Mouse (Mus musculus) cerebellum, adult 8-10 months (tissue): ENCODE measurements around the gene Ppp1ca.
A peak's percentile ranks its signal among the peaks of the same experiment; 100 is the strongest.

ENCODE experiments used
- DNase-seq: peaks from one replicate; pipeline ENCODE4 v3.0.0; 2022

The Ppp1ca gene

DNA sequence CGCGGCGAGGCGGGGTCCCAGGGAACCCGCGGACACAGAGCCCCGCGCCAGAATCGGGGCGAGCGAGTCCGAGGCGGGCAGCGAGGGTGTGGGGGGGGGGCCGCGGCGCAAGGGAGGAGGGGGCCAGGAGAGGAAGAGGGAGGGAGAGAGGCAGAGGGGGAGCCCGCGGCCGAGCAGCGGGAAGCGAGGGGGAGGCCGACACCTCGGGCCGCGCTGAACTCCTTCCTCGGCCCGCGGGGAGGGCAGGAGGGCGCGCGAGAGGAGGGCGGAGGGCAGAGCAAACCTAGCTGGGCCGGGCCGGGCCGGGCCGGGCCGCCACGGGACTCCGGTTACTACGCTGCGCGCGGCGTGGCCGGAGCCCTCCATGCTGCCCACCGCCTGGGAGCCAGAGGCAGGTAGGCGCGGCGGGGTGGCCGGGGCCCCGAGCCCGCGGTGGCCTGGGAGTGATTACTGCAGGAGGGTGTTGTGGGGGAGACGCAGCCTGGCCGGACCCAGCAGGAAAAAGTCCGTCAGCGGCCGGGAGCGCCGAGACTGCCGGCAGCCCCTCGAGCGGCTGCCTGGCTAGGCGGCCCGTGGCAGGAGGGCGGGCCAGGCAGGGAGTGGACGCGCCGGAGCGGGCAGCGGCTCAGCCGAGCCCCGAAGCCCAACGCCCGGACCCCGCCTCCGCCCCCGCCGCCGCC, 23.0 kb downstream of the Ppp1ca start:
- DNase-seq: no peak

DNA sequence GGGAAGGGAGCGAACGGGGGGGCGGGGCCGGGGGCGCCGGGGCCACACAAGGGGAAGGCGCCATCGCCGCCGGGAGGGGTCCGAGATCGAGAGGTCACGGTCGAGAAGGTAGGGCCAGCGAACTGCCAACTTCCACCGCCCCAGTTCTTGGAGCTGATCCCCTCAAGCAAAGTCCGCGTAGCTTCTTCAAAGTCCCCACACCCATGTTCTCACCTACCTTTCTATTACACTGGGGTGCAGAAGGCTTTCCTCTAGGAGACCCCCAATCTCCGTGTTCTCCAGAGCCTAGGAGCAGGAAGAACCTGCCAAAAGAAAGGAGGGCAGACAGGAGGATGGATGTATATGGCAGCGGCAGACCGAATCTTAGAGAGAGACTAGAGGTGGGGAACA, 23.6 kb downstream of the Ppp1ca start:
- DNase-seq: no peak

DNA sequence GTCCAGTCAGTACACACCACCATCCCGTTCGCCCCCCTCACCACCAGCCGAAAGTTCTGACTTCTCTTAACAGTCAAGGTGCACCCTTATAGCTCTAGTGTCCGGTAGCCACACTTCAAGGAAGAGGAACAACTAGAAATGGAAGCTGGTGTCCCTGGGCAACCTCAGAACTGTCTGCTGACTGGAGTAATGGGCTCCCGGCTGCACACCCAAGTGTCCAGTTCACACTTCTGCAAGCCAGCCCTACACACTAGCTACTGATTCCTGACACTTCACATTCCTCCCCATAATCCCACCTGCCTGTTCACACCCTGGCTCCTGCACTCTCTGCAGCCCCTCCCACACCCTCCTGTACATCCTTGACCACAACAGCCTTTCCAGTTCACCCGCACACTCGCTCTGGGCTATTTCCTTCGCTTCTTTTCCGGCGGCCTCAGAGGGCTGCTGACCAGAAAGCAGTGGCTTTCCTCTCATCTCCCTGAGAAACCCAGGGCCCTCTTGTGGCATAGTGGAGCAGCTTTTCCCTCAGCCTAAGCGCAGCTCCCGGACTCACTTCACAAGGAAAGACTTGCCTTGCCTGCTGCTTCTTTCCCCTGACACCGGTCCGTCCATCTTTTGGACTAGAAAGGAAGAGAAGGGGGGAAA, 24.3 kb downstream of the Ppp1ca start:
- no peak for DNase-seq

DNA sequence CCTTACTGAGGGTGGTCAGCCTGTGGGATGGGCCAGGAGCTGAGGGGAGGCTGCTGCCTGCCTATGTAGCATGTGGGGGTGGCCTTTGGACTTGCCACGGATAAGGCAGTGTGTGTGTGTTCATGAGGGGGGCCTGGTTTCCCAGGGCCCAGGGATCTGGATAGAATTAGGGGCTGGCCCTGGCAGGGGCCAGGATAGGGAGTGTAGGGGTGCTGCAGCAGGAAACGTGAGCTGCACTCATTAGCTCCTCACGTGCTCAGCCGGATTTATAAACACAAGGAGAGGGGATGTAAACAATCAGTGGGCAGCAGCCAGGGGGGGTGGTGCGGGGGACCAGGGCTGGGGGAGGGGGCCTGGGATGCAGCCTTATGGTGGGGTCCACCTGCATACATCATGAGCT, 25.3 kb downstream of the Ppp1ca start:
- DNase-seq: no peak

DNA sequence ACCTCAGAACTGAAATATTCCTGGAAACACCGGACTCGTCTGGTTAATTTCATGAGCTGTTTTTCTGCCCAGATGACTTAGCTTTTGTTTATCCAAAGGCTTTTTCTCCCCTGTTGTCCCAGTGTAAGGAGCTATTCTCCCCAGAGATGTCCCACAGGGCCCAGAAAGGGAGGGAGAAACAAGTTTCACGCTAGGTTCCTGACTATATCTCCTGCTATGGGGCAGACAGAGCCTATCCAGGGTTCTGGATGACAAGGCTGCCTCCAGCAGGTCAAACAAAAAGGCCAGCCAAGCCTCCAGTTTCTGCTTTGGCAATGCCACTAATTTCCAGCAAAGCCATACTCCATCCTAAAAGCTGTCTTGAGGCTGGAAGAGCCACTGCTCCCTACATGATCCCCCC, 26.0 kb downstream of the Ppp1ca start:
- DNase-seq: no peak

DNA sequence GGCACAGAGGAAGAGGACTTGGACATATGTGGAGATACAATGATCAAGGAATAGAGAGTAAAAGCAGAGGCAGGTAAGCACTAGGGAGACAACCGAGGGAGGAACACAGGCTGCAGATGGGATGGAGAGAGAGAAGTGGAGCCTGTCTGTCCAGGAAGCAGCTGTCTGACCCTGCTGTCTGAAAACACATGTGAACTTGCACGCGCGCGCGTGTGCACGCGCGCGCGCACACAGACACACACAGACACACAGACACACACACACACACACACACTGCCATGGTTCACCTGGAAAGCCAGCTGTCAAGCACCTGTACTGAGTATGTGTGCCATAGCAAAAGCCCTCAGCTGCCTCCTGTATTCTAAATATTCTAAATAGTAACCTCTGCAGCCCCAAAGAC, 26.4 kb downstream of the Ppp1ca start:
- no peak for DNase-seq

DNA sequence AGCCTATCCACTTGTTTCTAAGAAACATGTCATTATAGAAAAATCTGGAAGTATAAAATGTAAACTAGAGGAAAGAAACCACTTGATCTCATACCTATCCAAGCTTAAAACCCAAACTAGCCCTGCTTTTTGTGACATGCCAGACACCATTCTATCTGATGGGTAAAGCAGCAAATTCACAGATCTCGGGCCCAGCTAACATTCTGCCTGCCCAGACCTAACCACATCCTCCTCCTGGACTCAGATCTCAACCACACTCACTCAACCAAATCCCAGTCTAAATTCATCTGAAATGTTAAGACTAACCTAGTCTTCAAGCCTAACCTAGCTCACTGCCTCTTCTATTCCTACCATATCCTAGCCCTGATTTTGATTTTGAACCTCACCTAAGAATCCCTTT, 26.9 kb downstream of the Ppp1ca start:
- DNase-seq: no peak

DNA sequence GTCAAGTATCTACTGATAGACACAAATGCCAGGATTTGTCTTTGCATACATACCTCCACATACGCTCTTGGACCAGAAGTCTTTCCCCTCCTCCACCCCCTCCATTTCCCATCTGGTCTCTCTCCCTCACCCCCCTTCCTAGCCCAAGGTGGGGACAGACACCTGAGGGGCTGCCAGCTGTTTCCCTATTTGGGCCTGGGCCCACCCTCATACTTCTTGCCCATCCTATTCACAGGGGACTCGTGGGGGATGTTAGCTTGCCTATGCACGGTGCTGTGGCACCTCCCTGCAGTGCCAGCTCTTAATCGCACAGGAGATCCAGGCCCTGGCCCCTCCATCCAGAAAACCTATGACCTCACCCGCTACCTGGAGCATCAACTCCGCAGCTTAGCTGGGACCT, 28.1 kb downstream of the Ppp1ca start:
- no peak for DNase-seq

DNA sequence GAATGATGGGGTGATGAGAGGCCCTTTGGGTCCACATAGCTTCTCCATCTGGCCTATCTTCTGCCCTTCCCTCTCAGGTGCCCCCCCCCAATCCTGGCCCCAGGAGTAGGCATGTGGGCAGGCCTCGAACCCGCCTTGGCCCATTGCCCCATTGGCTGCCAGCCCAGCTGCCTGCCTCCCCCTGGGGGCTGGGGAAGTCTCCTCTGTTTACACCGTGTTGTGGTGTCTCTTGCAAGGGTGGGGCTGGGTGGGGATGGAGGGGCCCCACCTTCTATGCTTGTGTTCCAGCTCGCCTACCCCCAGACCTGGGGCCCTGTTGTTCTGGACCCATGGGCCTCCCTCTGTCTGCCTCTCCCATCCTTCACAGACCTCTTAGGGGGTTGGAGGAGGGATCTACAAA, 28.6 kb downstream of the Ppp1ca start:
- DNase-seq: no peak

DNA sequence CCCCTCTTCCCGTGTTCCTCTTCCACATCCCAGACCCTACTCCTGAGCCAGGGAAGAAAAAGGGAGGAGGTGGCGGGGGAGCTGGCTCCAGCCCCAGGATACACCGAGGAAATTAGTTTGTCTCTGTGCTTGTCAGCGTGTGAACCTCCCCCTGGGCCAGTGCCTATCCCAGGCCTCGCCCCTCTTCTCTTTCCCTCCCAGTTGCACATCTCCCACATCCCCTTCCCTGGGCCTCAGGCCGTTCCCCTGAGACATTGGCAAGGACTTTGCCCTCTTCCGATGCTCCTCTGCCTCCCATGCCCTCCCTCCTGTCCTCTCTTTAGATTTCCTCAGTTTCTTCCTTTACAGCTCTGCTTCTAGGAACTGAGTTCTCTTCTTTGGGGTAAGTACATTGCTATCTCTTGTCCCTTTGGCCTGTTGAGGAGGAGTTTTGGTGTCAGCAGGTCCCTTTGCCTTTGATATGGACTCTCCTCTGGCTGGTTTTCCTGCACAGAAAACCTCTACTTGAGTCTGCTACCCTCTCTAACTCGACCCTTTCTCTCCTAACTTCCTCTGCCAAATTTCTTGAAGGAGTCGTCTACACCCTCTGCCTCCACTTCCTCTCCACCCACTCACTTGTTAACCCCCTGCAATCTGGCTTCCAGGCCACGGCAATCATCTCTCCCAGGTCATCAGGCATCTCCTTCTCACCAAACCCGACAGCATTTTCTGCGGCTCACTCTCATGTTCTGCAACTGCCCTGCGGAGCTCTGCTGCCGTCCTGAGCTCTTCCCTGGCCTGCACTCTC, 29.3 kb downstream of the Ppp1ca start:
- no peak for DNase-seq

DNA sequence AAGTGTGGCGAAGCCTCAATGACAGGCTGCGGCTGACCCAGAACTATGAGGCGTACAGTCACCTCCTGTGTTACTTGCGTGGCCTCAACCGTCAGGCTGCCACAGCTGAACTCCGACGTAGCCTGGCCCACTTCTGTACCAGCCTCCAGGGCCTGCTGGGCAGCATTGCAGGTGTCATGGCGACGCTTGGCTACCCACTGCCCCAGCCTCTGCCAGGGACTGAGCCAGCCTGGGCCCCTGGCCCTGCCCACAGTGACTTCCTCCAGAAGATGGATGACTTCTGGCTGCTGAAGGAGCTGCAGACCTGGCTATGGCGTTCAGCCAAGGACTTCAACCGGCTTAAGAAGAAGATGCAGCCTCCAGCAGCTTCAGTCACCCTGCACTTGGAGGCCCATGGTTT, 30.3 kb downstream of the Ppp1ca start:
- no peak for DNase-seq

DNA sequence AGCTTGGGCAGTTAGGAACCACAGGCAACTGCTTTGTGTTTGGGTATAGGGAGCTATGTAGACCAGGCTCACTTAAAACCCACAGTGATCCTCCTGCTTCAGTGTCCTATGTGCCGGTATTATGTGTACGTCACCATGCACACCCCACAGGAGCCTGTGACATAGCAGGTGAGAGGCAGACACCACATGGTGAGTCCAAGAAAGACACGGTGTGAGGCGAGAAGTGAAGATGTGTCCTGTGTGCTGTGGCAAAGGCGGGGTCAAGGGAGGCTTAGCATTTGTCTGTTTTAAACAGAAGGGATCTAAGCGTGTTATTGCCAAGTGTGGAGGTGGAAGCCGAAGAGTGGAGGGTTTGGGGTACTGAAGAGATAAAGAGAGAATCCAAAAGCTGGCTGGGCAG, 34.9 kb downstream of the Ppp1ca start:
- DNase-seq: no peak

DNA sequence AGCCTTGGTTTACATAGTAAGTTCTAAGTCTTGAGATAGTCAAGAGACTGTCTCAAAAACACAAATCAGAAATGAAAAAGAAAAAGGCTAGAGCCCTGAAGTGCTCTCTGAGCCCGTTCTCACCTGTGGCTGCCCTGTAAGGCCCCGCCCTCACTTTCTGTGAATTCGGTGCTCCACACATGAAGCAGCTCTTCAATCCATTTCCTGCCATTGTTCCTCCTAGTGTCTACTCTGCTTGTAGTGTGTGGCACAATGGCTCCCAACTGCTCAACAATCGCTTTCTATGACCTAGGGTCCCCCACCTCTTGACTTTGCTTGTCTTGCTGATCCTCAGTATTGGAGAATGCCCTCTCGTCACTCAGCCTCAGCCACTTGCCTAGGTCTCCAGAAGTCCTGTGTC, 35.6 kb downstream of the Ppp1ca start:
- DNase-seq: no peak

DNA sequence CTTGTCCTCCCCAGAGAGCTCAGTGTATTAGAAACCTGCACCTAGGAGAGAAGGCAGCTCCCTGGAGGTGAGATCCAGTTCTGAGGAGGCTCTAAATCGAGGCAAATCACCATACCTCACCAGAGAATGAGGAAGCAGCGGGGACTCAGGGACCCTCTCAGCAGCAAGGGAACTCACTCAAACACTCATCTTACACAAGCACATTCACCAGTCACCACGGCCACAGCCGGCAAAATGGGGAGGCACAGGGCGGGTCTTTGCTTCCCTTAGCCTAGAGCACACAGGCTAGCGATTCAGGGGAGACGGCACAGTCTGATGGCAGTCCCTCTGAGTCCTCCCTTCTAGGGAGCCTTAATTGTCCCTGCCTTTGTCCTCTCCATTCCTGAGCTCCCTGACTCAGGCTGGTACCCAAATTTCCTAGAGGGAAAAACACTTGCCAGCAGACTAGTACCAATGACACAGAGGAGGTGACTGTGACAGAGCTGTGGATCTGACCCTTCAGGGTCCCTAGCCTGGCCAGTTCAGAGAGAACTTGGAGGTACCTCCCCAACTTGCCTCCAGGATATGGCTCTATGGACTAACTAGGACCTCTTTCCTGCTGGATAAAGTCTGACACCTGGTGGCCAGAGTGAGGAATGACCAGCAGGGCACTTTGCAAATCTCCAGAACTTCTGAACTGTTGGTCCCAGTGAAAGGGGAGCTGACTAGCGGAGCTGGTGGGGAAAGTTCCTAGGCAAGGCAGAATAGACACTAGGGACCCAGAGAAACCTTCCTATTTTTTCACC, 36.2 kb downstream of the Ppp1ca start:
- peak; percentile 72 for DNase-seq

DNA sequence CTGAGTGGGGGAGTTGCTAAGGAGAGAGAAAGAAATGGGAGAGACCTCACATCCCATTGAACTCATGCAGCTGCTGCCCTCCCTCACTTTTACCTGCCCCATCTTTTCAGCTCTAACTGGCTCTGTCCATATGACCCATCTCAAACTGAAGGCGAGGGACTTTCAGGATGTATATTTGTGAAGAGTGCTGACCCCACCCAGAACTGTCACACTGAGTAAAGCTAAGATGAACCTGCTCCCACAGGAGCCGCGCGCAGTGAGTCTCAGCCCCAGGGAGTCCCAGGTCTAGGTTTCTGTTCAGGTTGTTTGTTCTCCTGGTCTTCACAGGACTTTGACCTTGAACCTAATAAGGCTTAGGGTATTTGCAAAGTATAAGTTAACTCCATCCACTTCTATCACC, 37.0 kb downstream of the Ppp1ca start:
- DNase-seq: no peak

DNA sequence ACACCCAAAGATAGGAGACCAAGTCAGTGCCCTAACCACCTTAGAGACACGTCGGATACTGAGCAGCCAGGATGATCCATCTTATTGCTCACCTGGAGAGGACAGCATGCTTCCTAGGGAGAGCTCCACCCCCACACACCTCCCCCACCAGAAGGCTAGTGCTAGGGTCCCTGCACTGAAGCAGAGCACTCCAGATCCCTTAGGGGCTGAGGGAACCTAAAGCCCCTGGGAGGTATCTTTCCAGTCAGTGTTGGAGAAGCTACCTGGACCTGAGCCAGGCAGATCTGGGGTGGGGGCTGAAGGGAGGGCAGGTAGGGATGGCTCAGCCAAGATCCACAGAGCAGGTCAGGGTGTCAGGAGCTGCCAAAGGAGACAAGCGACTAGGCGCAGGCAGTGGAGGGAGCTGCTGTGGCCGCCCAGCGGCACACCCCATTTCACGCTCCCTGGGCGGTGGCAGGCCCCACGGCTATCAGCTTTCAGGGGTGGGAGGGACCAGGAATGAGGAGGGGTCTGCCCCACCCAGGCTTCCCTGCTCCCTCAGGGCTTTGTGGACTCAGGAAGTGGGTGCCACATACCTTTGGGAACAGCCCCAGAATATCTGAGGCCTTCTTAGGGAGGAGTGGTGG, 37.7 kb downstream of the Ppp1ca start:
- no peak for DNase-seq

DNA sequence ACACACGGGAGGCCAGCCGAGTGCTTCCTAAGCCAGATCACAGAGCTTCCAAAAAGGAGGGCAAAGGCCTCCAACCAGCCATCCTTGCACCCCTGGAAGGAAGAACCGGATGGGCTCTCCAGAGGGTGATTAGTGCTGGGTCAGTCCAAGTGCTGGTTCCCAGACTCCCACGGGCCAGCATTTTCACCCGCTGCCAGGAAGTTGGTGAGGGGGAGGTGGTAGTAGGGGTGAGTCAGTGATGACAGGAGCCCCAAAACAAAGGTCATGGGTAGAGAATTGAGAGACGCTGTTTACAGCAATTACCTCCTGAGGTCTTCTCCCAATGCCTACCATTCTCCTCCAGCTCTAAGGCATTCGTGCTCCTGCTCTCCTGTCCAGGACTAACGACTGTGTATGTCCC, 38.5 kb downstream of the Ppp1ca start:
- DNase-seq: no peak

DNA sequence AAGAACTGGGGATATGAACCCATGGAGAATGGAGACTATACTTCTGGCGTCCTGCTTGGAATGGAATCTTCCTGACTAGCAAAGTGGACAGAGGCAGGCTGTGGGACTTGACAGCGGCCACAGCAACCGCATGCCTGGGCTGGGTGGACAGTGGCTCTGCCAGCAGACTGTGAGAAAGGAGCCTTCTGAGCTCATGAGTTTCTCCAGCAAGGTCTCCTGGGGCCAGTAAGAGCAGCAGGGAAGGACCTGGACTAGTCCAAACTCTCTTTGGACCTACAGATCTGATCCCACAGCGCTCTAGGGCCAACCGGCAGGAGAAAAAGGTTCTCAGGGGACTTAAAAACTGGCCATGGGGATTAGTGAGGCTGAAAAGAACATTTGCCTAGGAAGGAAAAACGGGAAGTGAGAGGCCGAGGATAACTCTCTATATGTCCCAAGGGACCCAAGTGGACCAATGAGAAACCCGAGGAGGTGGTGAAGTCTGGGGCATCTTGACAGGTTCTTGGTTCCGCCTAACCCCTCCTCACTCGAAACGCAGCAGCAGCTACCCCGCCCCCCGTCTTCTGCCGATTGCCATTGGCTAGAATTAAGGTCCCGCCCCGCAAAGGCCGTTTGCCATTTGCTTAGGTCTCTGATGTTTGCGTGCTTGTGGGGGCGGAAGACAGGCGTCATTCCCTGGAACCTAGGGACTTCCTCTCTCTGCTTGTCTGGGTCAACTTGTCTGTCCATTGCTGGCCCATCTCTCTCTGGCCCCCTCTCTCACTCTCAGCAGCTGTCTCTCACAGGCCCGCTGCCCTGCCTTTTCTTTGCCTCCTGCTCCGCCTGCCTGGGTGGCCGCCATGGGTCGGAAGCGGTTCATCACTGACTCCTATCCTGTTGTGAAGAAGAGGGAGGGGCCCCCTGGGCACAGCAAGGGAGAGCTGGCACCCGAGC, 39.7 kb downstream of the Ppp1ca start, which contains the start of gene Pold4:
TSS of gene Pold4 (plus strand) at position 647 of the 933 bp plus-strand sequence.
- DNase-seq: peak; percentile 98

DNA sequence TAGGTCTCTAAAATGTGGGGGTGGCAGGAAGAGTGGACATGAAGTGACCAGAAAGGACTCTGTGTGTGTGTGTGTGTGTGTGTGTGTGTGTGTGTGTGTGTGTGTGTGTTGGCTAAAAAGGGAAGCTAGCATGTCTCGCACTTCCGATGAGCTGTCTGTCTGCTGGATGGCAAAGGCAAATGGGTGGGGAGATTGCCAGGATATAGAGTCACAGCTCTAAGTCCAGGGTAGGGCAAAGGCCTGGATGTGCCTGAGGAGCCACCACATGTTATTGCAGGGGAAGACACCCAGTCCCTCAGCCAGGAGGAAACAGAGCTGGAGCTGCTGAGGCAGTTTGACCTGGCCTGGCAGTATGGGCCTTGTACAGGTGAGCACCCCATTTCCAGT, 40.3 kb downstream of the Ppp1ca start:
- DNase-seq: no peak

DNA sequence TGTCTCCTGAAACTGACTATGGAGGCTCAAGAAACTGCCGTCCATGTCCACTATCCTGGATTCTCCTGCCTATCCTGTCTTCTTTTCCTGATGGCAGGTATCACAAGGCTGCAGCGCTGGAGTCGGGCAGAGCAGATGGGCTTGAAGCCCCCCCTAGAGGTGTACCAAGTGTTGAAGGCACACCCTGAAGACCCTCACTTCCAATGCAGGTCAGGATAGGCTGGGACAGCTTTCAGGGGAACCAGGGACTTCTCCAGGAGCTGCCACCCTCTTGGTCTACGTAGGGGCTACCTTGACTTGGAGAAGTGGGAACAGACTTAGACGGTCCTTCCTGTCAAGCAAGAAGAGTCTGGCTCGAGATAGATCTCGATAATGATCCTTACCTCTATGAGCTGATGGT, 40.8 kb downstream of the Ppp1ca start:
- no peak for DNase-seq

DNA sequence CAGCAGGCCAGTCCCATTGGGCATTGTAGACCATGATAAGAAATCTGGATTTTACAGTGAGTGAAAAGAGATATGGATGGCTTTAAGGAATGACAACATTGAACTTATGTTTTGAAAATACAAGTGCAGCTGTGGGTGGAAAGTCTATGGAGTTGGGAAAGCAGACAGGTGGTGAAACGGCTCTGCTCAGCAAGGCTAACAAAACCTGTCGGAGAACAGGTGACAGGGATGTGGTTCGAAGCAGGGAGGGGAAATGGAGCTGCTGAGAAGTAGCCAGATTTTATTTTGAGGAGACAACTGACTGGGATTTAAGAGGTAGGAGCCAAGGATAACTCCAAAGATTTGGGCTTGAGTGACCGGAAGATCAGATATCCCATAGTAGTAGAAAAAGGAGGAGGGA, 42.7 kb downstream of the Ppp1ca start:
- no peak for DNase-seq

DNA sequence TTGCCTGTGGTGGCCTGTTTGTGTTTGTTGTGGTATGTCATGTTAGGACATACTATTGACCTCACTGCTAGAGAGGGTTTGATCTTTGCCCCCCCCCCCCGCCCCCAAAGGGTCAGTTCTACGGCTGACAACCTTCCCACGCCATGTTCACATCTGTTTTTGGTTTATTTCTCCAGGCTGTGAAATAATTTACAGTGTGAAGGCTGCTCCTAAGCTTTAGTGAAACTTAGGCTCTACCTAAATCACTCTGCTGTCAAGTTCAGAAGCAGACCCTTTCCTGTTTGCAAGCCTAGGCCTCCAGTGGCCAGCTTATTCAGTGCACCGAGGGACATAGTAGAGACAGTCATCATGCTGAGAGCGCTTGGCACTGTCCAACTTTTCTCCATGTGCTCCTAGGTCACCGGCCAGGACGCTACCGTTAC, 48.4 kb downstream of the Ppp1ca start:
- DNase-seq: no peak
